Mouse (Mus musculus) megakaryocyte progenitor cell, adult 5-6 weeks (primary cell): Measurements from ENCODE around the gene Klhl2. TPM values are rescaled to one million over a fixed set of nuclear protein-coding genes. Genes with fewer than 3 reads are reported as not detected.

Source experiments
- ATAC-seq: replicated peaks from 2 replicates; pipeline ENCODE4 v1.8.0; 2016; ENCODE audit warnings: mild to moderate bottlenecking, moderate TSS enrichment, inconsistent platforms; ENCODE audit not compliant: poor library complexity
- total RNA-seq, 2 experiments: library from RNA; stranded (forward) in 1 of 2; stranded (reverse) in 1 of 2; fragments of 157-497, 149-512 nt in 1 of 2; fragments of 200-1000 nt in 1 of 2; gene quantifications; 2 replicates each; pipeline versions ENCODE4 v1.2.3 to v1.2.4; 2015 to 2017

Klhl2 gene
- total RNA-seq, 2 experiments from 2014 or later: 10.3 to 13.5 TPM

DNA sequence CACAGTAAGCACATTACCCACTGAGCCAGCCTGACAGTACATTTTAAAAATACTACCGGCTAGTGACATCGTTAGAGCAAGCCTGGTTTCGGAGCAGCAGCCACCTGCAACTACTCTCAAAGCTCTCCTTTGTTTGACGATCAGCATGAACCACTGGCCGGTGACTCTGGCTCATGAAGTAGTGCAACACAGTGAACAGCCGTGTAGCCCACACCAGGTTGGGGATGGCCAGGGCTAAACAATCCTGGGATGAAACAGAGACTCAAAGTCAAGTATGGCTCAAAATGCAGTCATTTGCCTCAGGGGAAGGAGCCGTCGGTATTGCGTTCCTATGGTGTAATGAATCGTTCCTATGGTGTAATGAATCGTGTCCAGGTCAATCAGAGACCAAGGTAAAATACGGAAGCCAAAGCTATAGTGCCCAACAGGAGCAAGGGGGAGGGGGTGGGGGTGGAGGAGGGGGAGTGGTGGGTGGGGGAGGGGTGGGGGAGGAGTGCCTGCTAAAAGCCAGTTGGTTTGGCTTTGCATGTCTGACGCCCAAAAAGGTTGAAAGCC lies 17.2 kb downstream of the Klhl2 start:
- peak; percentile 37 for ATAC-seq

DNA sequence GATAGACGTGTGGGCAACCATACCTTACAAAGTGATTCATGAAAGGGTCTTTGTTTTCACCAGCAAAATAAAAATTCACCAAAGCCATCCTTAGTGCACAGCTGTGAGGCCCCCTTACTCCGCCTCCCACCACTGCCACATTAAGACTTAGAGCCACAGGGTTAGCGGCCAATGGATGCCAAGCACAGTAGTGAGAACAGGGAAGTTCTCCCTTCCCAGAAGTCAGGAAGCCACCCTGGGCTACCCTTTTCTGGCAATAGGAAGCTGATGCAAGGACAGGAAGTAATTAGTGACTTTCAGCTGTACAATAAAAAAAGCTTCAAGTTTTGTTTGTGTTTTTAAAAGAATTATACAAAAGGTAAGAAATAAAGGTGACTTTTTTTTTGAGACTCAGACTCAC lies 18.2 kb downstream of the Klhl2 start:
- peak; percentile 61 for ATAC-seq

DNA sequence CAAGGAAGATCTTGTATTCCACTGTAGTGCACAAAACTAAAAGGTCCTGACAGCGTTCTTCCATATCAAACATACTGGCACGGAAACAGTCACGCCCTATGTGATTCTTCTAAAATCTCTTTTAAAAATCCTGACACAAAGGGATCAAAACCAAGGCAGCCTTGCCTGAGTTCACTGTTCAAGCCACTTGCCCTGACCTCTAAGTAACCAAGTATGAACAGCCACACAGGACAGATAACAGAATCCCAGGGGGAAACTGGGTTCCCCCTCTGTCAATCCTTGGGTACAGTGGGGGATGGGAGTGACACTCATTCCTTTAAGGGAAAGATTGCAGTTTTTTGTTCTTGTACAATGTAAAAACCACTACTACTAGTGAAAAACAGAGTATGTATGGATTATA lies 19.9 kb downstream of the Klhl2 start:
- ATAC-seq: no peak

DNA sequence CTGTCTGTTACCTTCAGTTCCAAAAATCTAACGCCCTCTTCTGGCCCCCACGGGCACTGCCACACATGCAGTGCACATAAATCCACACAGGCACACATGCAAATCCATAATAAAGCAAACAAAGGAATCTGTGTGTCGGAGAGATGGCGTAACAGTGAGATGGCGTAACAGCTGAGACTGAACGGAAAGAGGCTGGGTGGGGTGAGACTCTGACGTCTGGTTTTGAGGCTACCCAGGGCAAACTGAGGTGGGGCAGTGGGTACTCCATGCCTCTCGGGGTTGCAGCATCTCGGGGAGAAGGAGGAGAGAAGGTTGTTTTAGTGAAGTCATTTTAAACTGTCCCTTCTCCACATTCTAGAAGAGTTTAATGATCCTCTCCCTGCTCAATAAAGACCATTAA lies 20.4 kb downstream of the Klhl2 start:
- peak; percentile 70 for ATAC-seq

DNA sequence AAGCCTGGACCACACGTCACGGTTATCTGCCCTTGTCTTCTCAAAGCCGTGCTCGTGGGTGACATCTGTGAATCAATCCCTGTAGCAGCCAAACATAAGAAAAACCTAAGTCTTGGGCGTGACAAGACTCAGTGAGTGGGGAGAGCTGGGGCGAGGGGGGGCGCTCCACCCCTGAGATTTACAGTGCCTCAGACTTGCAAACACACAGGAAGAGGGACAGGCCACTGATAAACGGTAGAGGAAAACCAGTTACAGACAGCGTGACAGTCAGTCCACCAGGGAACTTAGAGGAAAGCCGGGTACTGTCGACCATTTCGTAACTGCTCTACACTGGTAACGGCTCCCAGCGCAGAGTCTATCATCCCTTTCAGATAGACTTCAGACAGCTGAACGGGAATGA lies 21.4 kb downstream of the Klhl2 start:
- ATAC-seq: peak; percentile 49

DNA sequence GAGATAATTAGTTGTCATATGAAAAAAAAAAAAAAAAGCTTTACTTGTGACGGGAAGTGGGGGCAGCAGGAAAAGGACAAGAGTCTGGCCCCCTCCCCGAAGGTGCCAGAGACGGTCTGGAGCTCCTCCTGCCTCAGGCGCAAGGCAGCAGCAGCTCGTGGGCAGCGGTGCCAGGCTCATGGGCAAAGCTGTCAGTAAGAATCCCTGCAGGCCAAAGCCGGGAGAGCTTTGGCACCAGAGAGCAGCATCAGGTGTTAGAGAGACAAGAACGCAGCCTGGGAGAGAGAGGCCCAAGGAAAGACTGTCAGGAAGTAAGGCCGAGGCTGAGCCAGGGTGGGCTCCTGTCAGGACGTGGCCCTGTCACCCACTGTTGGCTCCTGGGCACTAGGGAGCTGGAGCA lies 22.5 kb downstream of the Klhl2 start:
- no peak for ATAC-seq

DNA sequence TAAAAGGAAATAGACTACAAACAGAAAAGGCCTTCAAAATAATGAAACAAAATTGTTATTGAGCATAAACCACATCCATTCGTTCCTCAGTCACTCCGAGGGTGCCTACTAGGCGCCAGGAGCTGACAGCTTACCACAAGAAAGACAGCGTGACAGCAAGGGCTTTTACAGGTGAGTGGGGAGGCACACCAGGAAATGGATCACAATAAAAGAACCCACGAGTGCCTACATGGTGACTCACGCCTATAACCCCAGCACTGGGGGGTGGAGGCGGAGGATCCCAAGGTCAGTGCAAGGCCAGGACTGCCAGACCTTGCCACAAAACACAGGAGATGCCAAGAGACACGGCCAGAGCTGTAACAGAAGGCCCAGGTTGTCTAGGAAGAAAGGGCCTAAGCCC lies 23.4 kb downstream of the Klhl2 start:
- no peak for ATAC-seq

DNA sequence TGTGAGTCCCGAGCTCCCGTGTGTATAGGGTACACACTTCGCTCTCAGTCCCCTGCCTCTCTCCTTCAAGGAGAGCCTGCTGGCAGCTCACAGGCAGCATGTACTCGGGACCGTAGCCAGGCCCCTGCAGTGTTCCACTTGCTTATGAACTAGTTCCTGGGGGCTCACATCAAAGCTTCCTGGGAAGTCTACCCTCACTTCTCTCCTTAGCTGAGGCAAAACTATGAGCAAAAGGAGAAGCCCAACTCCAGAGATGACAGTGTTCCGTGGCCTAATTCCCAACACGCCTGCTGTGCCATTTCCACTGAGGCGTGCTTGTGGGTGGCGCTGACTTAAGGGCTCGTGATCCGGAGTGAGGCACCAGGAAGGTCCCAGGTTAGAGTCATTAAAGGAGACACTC lies 25.9 kb downstream of the Klhl2 start:
- no peak for ATAC-seq

DNA sequence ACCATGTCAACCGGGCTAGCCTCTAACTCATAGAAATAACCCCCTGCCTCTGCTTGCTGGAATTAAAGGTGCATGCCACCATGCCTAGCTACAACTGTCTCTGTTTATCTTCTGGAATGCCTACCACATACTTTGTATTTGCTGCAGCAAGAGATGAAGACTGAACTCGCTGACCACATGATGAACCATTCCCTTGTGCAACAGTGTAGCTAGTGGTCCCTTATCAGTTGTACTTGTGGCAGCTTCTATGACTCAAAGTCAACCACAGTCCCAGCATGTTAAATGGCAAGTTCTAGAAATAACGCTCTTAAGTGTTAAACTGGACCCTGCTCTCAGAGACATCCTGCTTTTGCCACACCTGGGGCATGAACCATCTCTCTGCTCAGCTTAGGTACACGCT lies 28.9 kb downstream of the Klhl2 start:
- ATAC-seq: peak; percentile 93

DNA sequence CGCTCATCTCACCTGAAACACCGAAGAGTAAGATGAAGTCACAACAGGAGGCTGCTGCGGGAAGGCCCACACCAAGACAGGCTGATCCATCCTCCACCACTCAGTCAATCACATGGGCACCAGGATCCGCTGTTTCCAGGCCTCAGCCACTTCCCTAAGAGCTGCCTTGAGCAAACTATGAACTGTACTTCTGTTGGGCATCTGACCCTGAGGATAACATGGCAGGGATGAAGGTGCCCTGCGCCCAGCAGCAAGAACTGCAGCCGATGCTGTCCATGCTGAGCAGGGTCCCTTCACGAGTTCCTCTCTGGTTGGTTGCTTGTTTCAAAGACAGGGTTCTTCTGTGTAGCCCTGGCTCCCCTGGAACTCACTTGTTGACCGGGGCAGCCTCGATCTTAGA lies 38.0 kb downstream of the Klhl2 start:
- no peak for ATAC-seq

DNA sequence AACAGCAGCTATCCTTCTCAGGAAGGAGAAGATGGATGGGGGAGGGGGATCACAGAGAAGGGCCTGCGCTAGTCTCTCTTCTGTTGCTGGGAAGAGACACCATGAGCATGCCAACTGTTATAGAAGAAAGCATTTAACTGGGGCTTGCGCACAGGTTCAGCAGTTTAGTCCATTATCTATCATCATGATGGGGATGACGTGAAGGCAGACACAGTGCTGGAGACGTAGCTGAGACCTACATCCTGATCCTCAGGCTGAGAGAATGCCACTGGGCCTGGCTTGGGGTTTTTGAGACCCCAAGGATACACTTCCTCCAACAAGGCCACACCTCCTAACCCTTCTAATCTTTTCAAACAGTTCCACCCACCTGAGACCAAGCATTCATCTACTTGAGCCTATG lies 38.7 kb downstream of the Klhl2 start:
- no peak for ATAC-seq

DNA sequence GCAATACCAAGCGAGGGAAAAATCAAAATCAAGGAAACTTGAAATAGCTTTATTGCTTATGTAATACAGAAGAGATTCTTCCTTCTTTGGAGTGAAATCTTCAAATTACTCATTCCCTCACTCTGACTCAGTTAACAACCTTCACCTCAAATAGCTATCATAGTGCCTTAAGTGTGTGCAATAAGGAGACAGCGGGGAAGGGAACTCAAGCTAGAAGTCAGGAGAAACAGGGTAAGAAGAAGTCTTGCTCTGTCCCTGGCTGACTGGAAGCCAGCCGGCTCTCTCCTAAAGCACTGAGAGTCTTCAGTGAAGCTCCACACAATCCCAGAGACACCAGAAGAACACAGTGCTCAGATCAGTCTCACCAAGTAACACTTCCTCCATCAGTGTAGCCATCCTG lies 43.3 kb downstream of the Klhl2 start:
- ATAC-seq: no peak

DNA sequence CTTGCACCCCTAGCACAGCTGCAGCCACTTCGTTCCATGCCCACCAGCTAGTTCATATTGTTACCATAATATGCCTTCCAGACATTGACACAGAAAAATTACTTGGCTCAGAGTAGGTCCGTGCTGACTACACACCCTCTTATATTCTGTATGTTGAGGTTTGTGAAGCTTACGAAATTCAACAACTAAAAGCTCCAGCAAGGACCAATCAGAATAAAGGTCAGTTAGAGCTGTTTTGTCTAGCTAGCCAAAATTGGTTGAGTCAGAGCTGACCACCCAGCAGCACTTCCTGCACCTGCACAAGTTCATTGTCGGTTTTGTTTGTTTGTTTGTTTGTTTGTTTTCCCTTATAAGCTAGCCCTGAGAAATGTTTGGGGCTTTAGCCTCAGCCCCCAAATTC lies 44.8 kb downstream of the Klhl2 start:
- ATAC-seq: peak; percentile 31; the same call in 1 of the 2 replicates

DNA sequence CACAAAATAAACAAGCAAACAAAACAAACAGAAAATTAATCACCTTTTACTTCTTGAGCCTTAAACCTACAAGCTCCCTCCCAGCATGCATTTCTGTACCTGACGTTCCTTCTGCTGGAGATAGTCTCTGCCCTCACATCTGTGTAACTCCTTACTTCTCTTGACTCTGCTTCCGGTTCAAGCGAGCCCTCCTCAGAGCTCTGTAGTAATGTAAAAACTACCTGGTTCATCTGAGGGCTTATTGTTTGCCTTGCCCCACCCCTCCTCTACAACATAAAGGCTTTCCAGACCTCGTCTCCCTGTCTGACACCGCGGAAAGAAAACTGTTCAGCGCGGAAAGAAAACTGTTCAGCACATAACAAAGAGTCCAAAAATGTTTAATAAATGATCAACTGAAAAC lies 50.5 kb downstream of the Klhl2 start:
- no peak for ATAC-seq

DNA sequence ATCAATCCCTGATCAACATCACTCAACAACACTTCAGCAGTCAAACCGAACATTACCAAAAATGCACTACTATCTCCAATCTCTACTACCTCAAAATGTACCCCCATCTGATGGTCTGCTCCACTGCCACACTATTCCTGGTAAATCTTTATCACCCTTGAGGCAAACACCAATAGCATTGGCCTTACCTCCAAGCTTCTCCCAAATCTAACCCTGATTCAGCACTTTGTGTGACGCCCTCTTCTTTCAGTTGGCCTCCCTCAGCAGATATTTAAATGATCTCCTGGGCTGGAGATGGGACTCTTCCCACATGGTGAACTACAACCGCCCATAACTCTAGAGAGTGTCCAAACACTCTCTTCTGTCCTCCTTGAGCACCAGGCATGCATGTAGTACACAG lies 51.3 kb downstream of the Klhl2 start:
- ATAC-seq: no peak

DNA sequence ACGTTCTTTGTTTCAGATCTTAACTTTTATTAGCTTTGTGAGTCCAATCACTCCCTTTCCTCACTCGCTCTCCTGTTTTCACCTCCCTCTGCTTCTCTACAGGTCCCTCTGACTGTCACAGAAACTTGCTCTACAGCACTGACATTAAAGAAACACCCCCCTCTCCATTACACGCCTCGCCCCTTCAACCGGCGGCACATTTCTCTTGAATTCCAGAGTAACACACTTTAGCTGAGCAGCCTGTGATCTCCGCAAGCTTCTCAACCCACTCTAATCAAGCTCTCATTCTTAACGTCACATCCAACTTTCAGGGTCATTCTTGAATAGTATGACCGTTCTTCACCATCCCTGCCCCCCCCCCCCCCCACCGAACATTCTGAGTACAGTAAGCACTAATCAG lies 52.1 kb downstream of the Klhl2 start:
- ATAC-seq: no peak

DNA sequence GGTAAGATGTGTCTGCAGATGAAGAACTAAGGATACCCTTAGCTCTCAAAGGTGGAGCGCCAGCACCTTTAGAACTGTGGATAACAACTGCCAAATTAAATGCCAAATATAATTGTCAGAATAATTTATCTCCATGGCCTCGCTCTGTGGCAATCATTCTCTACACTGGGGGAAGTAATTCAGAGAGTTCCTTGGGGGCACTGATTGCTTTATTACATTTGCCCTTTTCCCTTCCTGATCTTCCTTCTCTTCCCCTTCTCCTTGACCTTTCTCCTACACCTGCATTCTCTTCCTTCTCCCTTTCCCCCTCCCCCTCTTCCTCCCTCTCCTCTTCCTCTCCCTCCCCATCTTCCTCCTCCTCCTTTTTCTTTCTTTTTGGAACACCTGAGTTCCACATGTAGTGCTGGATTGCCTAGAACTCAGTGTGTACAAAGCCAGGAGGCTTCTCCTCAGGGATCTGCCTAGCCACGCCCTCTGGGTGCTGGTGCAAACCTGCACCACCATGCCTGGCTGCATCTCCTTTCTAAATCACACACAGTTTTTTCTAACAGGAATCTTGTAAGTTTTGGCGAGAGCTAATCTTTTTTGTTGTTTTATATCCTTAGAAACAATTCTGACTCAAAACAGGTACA lies 58.5 kb downstream of the Klhl2 start:
- no peak for ATAC-seq

DNA sequence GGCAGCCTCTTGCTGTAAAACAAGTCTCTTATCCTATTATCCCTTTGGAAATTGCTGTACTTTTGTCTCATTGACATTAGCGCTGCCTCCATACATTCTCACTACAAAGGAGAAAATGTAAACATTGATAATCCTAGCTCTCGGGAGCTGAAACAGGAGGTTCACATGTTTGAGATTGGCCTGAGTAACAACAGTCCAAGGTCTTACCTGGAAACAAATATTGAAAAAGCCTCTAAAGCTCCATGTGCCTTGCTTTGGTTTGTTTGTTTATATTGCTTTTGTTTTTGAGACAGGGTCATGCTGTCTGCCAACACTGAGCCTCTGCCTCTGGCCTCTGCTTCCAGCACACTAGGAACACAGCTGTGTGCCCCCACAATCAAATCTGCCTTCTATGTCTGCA lies 59.4 kb downstream of the Klhl2 start:
- ATAC-seq: no peak

DNA sequence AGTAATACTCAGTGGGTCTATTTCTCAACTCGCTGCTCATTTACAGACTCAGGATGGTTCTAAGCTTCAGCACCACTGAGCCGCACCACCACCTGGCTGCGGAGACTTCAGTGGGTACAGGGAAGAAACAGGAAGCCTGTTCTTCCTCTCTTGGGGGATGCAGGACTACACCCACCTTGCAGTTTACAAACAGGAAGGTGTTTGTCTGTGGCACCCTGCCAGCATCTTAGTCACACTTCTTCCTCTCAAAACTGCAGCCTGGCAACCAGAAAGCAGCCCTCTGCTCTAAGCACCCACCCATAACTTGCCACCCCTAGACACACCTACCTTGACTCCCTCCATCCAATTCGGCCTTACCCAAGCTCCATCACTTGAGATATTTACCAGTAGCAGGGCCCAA lies 61.1 kb downstream of the Klhl2 start:
- peak; percentile 49 for ATAC-seq

DNA sequence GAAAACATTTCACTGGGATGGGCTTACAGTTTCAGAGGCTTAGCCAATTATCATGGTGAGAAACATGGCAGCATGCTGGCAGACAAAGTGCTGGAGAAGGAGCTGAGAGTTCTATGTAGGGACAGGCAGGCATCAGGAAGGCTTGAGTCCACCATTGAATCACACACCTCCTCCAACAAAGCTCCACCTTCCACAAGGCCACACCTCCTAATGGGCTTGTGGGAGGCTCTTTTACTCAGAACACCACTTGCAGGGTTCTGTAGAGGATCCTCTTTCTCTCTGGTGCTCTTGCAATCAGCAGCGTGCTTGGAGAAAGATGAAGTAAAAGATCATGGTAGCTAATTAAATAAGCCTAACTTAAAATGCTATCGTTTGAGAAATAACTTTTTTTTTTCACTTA lies 63.0 kb downstream of the Klhl2 start:
- peak; percentile 38; the same call in 1 of the 2 replicates for ATAC-seq

DNA sequence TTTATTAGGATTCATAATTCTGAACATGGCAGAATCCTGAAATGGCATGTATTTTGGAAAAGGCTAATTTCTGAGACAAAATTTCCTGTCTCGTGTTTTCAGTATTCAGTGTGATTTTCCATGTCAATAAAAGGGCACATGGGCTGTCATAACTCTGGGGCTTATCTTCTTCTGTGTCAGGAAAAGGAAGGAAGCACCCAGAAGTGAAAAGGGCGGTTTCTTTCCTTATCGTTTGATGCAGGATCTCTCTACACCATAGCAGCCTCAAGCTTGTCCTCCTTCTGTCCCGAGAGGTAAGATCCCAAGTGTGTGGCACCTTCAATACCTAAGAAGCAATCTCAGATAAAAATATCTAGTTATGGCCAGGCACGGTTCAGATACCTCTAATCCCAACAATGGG lies 65.6 kb downstream of the Klhl2 start:
- ATAC-seq: peak; percentile 32; the same call in 1 of the 2 replicates

DNA sequence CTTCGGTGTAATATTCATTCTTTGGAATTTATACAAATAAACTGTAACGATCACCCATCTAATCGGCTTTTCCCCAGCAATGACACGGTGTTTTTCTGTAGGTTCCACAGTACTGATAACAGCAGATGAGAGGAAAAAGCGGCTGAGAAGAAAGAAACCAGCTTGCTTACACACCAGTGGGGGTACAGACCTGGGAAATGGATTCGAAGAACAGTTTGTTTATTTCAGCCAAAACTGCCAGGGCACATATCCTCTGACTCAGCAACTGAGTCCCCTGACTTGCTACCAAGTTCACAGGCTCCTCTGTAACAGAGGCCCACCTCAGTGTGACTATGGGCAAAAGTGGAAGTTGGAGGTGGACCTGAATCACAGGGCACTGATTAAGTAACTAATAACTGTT lies 67.9 kb downstream of the Klhl2 start:
- peak; percentile 46 for ATAC-seq

DNA sequence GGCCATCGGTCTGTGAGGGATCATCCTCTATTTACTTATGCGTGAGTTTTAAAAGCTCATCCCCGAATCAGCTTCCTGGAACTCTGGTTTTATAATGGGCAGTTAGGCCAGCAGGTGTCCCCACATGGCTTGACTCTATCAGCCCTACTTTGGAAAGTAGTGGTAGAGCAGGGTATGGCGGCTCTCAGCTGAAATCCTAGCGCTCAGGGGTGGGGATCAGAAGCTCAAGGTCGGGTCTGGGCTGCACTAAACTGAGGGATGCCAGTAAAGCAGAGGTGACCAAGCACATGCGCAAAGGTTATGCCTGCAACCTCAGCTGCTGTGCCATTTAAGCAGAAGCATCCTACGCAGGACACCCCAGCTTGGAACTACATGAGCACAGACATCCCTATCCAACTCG lies 71.9 kb downstream of the Klhl2 start:
- peak; percentile 70 for ATAC-seq
